Mouse (Mus musculus): ENCODE data around the gene Gm28308. TPM values are rescaled to one million over a fixed set of nuclear protein-coding genes. Genes with fewer than 3 reads are reported as not detected.

Gm28308 gene
- polyA plus RNA-seq, 1 experiment from 2014 or later: not detected

GRCm38 (mm10) chr6:52252016-52252774 lies 39.1 kb upstream of the Gm28308 start:
- no peak overlapping the region for H3K4me3 ChIP-seq
- WGBS (ENCODE audit: insufficient replicate concordance): 2% methylated on average over 24 of the region's 24 CpGs
- no peak overlapping the region for H3K27ac ChIP-seq
- no peak overlapping the region for H3K9ac ChIP-seq
- no peak for ATAC-seq
- H3K9me3 ChIP-seq (replicated peaks): no peaks in the 10 kb centered on the region
- no peaks in the 10 kb centered on the region for H3K36me3 ChIP-seq
- no peaks in the 10 kb centered on the region for H3K4me1 ChIP-seq
- peaks cover 97% of the 10 kb centered on the region for H3K27me3 ChIP-seq (replicated peaks)
- no peak overlapping the region for H3K4me2 ChIP-seq

GRCm38 (mm10) chr6:52251177-52251879 lies 38.2 kb upstream of the Gm28308 start:
- 8% methylated on average over 7 of the region's 7 CpGs for WGBS (ENCODE audit: insufficient replicate concordance)
- Histone ChIP-seq H3K4me2 (no peak overlapping the region), H3K27me3 (replicated peaks) (peaks cover 98% of the 10 kb centered on the region), H3K27ac (no peak overlapping the region), H3K36me3 (no peaks in the 10 kb centered on the region), H3K9ac (no peak overlapping the region), H3K4me1 (no peaks in the 10 kb centered on the region), H3K4me3 (no peak overlapping the region), H3K9me3 (replicated peaks) (no peaks in the 10 kb centered on the region)
- no peak for ATAC-seq

- no peak for ATAC-seq
- H3K9me3 ChIP-seq (replicated peaks): no peaks in the 10 kb centered on the region
- peaks cover 6% of the 10 kb centered on the region; the same call in 1 of the 2 replicates for H3K4me1 ChIP-seq
- H3K9ac ChIP-seq: no peak overlapping the region
- no peak overlapping the region for H3K4me3 ChIP-seq
- H3K4me2 ChIP-seq: no peak overlapping the region
- no peak overlapping the region for H3K27ac ChIP-seq
- 2% methylated on average over 4 of the region's 4 CpGs for WGBS (ENCODE audit: insufficient replicate concordance)
- H3K27me3 ChIP-seq (replicated peaks): peaks cover 98% of the 10 kb centered on the region
- H3K36me3 ChIP-seq: no peaks in the 10 kb centered on the region
These were observed 36.7 kb upstream of the Gm28308 start for GRCm38 (mm10) chr6:52249826-52250225.

- Histone ChIP-seq H3K4me2 (no peak overlapping the region), H3K4me1 (peaks cover 7% of the 10 kb centered on the region; the same call in 1 of the 2 replicates), H3K27me3 (replicated peaks) (peaks cover 98% of the 10 kb centered on the region), H3K4me3 (no peak overlapping the region), H3K9me3 (replicated peaks) (no peaks in the 10 kb centered on the region), H3K36me3 (no peaks in the 10 kb centered on the region), H3K27ac (no peak overlapping the region), H3K9ac (no peak overlapping the region)
- no peak for ATAC-seq
- 1% methylated on average over 16 of the region's 16 CpGs for WGBS (ENCODE audit: insufficient replicate concordance)
These were observed 36.2 kb upstream of the Gm28308 start for GRCm38 (mm10) chr6:52249415-52249738.

- peaks cover 7% of the 10 kb centered on the region; the same call in 1 of the 2 replicates for H3K4me1 ChIP-seq
- H3K9ac ChIP-seq: no peak overlapping the region
- no peaks in the 10 kb centered on the region for H3K9me3 ChIP-seq (replicated peaks)
- no peak overlapping the region for H3K4me3 ChIP-seq
- H3K36me3 ChIP-seq: no peaks in the 10 kb centered on the region
- ATAC-seq: no peak
- peaks cover 98% of the 10 kb centered on the region for H3K27me3 ChIP-seq (replicated peaks)
- H3K27ac ChIP-seq: no peak overlapping the region
- WGBS (ENCODE audit: insufficient replicate concordance): 2% methylated on average over 27 of the region's 27 CpGs
- H3K4me2 ChIP-seq: no peak overlapping the region
These were observed 35.7 kb upstream of the Gm28308 start for GRCm38 (mm10) chr6:52248638-52249414.

- no peaks in the 10 kb centered on the region for H3K9me3 ChIP-seq (replicated peaks)
- H3K27me3 ChIP-seq (replicated peaks): peaks cover 98% of the 10 kb centered on the region
- no peak overlapping the region for H3K9ac ChIP-seq
- H3K4me2 ChIP-seq: no peak overlapping the region
- H3K4me1 ChIP-seq: peaks cover 7% of the 10 kb centered on the region; the same call in 1 of the 2 replicates
- ATAC-seq: no peak
- H3K27ac ChIP-seq: no peak overlapping the region
- H3K36me3 ChIP-seq: no peaks in the 10 kb centered on the region
- 4% methylated on average over 23 of the region's 23 CpGs for WGBS (ENCODE audit: insufficient replicate concordance)
- no peak overlapping the region for H3K4me3 ChIP-seq
These were observed 34.9 kb upstream of the Gm28308 start for GRCm38 (mm10) chr6:52247766-52248637.

GRCm38 (mm10) chr6:52246916-52247315 lies 33.8 kb upstream of the Gm28308 start:
- no peak for ATAC-seq
- WGBS (ENCODE audit: insufficient replicate concordance): 3% methylated on average over 3 of the region's 3 CpGs

GRCm38 (mm10) chr6:52246403-52246803 lies 33.3 kb upstream of the Gm28308 start:
- Histone ChIP-seq H3K27ac (no peak overlapping the region), H3K9ac (no peak overlapping the region), H3K4me2 (no peak overlapping the region), H3K4me1 (peaks cover 7% of the 10 kb centered on the region; the same call in 1 of the 2 replicates), H3K4me3 (no peak overlapping the region), H3K9me3 (replicated peaks) (no peaks in the 10 kb centered on the region), H3K36me3 (no peaks in the 10 kb centered on the region), H3K27me3 (replicated peaks) (peaks cover 98% of the 10 kb centered on the region)
- WGBS (ENCODE audit: insufficient replicate concordance): 1% methylated on average over 26 of the region's 26 CpGs
- ATAC-seq: no peak

More at GRCm38 (mm10) chr6:52246916-52247315, 33.8 kb upstream of the Gm28308 start:
- no peak overlapping the region for H3K4me2 ChIP-seq
- H3K9ac ChIP-seq: no peak overlapping the region
- no peaks in the 10 kb centered on the region for H3K36me3 ChIP-seq
- no peaks in the 10 kb centered on the region for H3K9me3 ChIP-seq (replicated peaks)
- peaks cover 98% of the 10 kb centered on the region for H3K27me3 ChIP-seq (replicated peaks)
- no peak overlapping the region for H3K27ac ChIP-seq
- peaks cover 7% of the 10 kb centered on the region; the same call in 1 of the 2 replicates for H3K4me1 ChIP-seq
- no peak overlapping the region for H3K4me3 ChIP-seq

GRCm38 (mm10) chr6:52245757-52246142 lies 32.6 kb upstream of the Gm28308 start, which contains the start of gene Hoxa11:
Gene Hoxa11 (minus strand): TSS chr6:52245810.
- H3K36me3 ChIP-seq: no peaks in the 10 kb centered on the region
- no peak for ATAC-seq
- H3K27ac ChIP-seq: no peak within 1 kb of the TSS
- H3K4me2 ChIP-seq: no peak within 1 kb of the TSS
- H3K4me3 ChIP-seq: no peak within 1 kb of the TSS
- no peaks in the 10 kb centered on the region for H3K9me3 ChIP-seq (replicated peaks)
- H3K27me3 ChIP-seq (replicated peaks): peaks cover 98% of the 10 kb centered on the region
- peaks cover 7% of the 10 kb centered on the region; the same call in 1 of the 2 replicates for H3K4me1 ChIP-seq
- no peak within 1 kb of the TSS for H3K9ac ChIP-seq
- 3% methylated on average over 20 of the region's 20 CpGs for WGBS (ENCODE audit: insufficient replicate concordance)

- 1% methylated on average over 71 of the region's 71 CpGs for WGBS (ENCODE audit: insufficient replicate concordance)
- no peaks in the 10 kb centered on the region for H3K9me3 ChIP-seq (replicated peaks)
- H3K36me3 ChIP-seq: no peaks in the 10 kb centered on the region
- peaks cover 7% of the 10 kb centered on the region; the same call in 1 of the 2 replicates for H3K4me1 ChIP-seq
- peaks cover 98% of the 10 kb centered on the region for H3K27me3 ChIP-seq (replicated peaks)
- H3K4me3 ChIP-seq: no peak overlapping the region
- ATAC-seq: no peak
- no peak overlapping the region for H3K27ac ChIP-seq
- H3K9ac ChIP-seq: no peak overlapping the region
- H3K4me2 ChIP-seq: no peak overlapping the region
These were observed 32.1 kb upstream of the Gm28308 start for GRCm38 (mm10) chr6:52245040-52245756.

Data from liver, embryonic 12.5 days (tissue).